Mouse (Mus musculus): ENCODE data around the gene Doc2g. TPM values are rescaled to one million over a fixed set of nuclear protein-coding genes. Genes with fewer than 3 reads are reported as not detected.
A peak's percentile ranks its signal among the peaks of the same experiment; 100 is the strongest.

The Doc2g gene
- total RNA-seq, 2 experiments from 2014 or later: 2.9 to 3.2 TPM

DNA sequence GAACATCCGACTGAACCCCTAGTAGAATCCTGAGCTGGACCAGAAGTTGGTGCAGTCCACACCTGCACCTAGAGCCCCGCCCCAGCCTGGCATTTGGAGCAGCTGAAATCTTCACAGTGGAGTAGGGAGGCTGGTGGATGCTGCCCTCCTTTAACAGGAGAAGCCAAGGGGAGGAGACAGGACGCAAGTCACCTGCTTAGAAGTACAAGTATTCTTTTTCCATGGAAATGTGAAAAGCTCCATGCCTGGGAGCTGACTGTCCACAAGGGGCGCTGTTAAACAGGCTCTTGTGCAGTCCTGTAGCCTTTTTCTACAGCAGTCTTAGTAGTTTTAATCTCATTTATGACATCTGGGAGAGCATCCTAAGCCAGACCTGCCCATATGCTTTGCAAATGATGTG, 14.4 kb upstream of the Doc2g start:
- no peak for DNase-seq (ENCODE audit: low spot score in 2 of 2)

DNA sequence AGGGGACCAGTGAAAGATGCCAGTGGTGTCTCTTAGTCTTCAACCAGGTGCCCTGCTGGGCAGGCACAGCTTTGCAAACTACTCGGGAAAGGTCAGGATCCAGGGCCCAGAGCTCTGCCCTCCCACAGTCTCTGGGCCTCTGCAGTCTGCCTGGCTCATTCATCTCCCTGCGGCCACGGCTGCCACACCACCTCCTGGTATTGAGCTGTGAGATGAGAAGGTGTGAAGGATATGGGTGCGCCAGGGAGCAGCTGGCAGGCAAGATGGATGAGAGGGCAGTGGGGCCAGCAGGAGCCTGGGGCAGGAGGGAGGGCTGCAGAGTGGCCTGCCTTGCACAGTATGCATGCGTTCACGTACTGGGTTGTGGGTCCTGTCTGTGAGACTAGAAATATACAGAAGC, 12.3 kb upstream of the Doc2g start:
- no peak for DNase-seq (ENCODE audit: low spot score in 2 of 2)

DNA sequence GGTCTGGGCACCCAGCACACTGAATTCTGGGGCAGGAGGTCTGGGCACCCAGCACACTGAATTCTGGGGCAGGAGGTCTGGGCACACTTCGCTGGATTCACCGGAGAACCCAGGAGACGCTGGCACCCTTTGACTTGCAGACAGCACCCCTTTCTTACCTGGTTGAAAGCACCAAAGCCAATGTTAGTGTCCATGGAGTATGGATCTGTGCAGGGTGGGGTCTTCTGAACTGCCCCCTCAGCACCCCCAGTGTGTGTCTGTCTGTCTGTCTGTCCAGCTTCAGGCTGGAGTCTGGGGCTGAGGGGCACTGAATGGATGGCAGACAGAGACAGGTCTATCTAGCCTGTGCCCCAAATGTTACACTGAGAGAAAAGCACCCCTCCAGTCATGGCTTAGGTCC, 11.6 kb upstream of the Doc2g start:
- no peak for DNase-seq (ENCODE audit: low spot score in 2 of 2)

DNA sequence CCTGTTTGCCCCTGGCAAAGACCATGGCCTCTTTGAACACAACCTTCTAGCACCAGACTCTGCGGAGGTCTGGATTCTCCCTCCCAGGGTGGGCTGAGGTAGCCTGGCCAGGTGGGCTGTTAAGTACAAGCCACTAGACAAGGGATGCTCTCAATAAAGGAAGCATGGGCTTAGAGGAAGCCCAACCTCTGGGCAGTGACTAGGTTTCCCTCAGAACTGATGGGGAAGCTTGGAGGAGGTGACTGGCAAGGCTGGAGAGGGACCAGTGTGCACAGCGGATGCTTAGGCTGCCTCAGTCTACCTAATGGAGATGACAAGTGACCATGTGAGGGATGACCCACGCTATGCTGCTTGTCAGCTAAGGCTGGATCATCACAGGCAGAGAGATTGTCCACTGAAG, 11.1 kb upstream of the Doc2g start:
- no peak for DNase-seq (ENCODE audit: low spot score in 2 of 2)

DNA sequence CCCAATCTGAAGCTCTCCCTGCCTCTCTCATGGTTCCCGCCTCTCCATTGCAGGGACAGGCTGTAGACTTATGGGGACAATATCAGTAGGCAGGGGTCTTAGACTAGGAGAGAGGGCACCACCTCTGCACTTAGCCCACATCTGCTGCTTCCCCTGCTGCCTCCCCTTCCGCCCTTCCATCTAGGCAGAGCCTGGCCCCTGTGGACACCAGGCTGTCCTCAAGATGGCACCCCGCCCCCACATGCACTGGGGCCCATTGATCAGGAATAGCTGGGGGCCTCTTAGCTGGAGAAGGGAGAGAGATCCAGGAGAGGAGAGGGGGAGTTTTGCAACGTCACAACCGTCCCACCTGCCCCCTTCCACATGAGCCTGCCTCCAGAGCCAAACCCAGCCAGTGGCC, 10.7 kb upstream of the Doc2g start, which contains the start of gene Tbx10:
Gene Tbx10, plus strand, starts transcription at position 337 of the 400 bp plus-strand sequence.
- no peak for DNase-seq (ENCODE audit: low spot score in 2 of 2)

DNA sequence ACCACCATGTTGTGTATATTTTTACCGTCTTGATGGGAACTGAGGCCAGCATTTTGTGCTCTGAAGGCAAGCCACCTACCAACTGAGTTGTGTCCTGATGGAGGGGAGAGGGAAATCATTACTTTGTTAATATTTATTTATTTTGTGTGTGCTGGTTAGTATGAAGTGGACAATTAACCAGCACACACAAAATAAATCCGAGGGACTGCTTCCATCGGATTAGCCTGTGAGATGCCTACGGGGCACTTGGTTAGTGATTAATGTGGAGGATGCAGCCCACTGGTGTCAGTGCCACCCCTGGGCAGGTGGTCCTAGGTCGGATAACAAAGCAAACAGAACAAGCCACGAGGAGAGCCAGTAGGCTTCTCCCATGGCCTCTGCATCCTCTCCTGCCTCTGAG, 8.2 kb upstream of the Doc2g start:
- no peak for DNase-seq (ENCODE audit: low spot score in 2 of 2)

DNA sequence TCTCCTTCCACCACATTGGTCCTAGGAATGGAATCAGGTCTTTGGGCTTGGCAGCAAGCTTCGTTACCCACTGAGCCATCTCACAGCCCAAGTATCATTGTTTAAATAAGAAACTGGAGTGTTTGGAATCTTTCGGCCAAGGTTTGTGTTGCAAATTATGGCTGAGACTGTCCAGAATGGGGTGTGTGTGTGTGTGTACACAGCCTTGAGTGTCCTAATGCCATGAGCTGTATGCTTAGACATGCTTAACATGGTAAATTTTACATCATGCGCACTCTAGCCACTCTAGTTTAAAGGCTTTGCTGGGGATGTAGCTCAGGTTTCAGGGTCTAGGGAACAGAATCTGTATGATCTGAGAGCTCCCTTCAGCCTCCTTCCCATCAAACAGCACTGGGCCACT, 7.6 kb upstream of the Doc2g start:
- DNase-seq (ENCODE audit: low spot score in 2 of 2): no peak

DNA sequence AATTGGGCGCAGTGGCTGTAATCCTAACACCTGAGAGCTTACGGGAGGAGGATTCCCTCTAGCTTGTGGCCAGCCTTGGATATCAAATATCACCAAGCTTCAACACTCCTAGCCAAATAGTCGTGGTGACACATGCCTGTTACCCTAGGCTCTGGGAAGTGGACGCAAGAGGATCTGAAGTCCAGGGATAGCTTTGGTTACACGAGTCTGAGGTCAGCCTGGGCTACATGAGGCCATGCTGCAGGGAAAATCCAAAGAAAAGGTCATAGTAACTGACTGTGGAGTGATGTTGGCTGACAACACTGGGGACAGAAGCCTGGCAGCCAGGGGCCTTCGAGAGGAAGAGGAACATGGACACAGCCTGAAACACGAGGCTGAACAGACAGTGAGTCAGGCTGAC, 7.0 kb upstream of the Doc2g start:
- DNase-seq (ENCODE audit: low spot score in 2 of 2): no peak

DNA sequence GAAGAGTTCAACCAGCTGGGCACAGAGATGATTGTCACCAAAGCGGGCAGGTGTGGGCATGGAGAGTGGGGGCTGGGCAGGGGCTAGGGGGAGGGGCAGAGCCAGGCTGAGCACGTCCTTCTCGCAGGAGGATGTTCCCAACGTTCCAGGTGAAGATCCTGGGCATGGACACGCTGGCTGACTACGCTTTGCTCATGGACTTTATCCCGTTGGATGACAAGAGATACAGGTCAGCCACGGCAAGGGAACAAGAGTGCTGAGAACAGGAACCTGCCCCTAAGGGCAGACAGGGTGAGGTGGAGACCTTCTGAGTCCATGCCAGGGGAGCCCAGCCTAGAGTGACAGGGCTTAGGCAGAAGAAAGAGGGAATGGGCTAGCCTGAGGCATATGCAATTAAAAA, 6.4 kb upstream of the Doc2g start:
- DNase-seq (ENCODE audit: low spot score in 2 of 2): no peak

DNA sequence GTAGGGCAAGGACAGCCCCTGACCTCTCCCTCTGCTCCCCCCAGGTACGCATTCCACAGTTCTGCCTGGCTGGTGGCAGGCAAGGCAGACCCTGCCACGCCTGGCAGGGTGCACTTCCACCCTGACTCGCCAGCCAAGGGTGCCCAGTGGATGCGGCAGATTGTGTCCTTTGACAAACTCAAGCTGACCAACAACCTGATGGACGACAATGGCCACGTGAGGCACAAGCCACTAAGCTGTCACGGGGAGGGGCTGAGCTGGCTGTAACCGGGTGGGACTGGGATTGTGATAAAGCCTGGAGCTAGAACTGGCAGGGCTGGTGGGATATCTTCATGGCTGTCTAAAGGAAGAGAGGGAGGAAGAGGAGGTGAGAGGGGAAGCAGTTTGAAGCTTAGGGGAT, 5.9 kb upstream of the Doc2g start:
- DNase-seq (ENCODE audit: low spot score in 2 of 2): no peak

DNA sequence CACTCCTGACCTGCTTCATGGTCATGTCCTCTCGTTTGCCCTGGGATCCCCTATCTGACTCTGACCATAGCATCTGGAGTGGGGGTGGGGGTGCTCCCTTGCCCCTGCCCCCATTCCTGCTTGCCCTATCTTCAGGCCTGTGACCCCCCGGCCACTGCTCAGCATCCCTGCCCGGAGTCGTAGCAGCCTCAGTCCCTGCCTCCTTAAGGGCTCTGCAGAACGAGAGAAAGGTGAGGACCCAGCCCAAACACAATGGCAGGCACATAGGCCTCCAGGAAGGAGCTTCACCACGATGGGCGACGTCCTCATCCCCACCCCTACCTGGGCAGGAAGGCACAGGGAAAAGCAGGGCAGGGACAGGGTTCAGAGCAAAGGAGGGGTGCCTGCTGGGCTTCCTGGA, 4.8 kb upstream of the Doc2g start:
- no peak for DNase-seq (ENCODE audit: low spot score in 2 of 2)

DNA sequence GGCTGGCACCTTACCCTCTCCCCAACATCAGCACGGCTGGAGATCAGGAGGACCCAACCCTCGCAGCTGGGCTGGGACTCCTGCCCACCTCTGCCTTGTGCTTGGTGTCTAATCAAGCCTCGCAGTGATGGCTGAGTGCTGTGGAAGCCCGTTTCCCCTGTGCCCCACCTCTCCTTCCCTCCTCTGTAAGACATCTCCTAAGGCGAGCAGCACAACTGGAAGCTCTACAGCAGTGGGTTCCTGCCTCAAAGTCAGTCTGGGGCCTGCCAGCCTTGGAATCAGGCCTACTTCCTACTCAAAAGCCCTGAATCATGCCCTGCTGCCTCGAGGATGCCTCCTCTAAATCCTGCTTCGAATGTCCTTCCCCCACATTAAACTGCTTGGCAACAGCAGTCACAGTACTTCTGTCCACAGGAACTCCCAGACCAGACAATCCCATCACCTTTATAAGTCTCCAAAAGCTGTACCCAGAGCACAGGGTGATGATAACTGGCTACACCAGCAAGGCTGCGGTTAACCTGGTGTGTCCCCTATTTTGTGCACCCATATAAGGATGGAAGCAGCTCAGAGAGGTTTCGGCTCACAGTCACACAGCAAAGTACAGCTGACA, 3.9 kb upstream of the Doc2g start:
- DNase-seq (ENCODE audit: low spot score in 2 of 2): no peak

DNA sequence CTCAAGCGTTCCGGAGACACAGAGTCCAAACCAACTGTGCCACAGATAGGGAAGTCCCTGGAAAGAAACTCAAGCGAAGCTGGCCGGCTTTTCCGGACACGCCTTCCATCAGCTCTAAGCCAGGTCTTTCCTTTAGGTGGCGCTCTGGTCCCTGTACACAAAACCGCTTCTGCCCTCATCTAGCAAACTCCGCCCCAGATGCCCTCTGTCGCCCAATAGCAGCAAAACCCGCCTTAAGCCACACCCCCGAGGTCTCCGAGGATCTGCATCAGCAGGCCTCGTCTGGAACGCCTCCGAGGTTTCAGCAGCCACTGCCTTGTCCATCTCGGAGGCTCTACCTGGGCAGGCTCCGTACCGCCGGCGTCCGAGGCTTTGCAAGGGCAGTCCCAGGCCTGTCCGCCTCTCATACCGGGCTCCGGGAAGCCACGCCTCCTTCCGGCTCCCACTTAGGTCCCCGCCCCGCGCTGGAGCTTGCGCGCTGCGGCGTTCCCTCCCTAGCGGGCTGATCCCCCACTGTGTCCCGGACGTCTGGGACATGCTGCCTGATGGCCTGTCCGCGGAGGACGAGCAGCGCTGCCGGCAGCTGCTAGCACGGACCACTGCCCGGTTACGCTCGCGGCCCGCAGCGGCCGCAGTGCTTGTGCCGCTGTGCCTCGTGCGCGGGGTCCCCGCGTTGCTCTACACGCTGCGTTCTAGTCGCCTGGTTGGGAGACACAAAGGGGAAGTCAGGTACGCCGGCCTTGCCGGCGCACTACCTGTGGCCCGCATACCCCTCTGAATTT, 2.8 kb upstream of the Doc2g start, which contains the start of the genes Nudt8 and Gm49405:
Gene Nudt8, plus strand, starts transcription at position 462 of the 782 bp plus-strand sequence.
Gene Gm49405, plus strand, starts transcription at position 508 of the 782 bp plus-strand sequence.
- DNase-seq (ENCODE audit: low spot score in 2 of 2): peak; percentile 94 to 97

DNA sequence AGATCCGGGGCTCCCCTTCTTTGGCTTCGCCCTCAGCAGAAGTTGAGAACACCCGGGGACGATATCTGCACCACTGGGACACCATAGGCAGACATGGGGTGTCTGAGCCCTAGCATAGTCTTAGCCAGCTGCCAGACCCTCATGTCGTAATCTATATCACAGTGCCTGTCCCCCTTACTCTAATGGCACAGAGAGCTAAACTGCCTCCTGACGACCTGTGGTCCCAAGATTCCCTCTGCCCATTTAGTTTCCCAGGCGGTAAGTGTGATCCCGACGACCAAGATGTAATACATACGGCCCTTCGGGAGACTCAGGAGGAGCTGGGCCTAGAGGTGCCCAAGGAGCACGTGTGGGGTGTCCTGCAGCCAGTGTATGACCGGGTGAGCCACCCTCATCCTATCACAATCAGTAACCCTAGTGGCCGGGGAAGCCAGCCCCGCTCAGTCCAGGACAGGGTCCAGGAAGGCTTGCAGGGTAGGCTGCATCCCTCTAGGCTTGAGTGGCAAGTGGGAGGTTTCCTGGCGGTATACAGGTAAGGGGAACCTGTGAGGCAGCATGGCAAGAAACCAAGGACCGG, 2.1 kb upstream of the Doc2g start:
- DNase-seq (ENCODE audit: low spot score in 2 of 2): no peak

DNA sequence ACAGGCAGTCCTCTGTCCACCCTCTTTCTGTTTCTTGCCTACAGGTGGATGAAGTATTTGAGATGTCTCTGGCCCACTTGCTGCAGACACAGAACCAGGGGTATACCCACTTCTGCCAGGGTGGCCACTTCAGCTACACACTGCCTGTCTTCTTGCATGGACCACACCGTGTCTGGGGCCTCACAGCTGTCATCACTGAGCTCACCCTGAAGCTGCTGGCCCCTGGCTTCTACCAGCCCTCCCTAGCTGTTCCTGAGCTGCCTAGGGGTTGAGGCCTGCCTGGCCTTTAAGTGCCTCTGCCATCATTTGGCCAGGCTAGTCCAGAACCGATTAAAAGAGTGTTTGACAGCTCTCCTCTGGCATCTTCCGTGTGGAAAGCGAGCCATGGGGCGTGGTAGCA, 1.4 kb upstream of the Doc2g start:
- DNase-seq (ENCODE audit: low spot score in 2 of 2): no peak

DNA sequence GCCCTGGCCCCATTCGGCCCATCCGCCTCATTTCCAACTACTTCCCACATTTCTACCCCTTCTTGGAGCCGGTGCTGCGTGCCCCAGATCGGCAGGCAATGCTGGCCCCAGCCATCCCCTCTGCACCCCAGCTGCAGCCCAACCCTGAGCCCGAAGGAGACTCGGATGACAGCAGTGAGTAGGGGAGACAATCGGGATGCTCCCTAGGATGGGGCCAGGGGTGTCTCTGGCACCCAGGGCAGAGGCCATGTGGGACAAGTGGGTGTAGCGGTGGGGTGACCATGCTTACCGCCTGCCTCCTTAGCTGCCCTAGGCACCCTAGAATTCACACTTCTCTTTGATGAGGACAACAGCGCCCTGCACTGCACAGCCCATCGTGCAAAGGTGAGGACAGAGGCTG, 528 bp downstream of the Doc2g start:
- no peak for DNase-seq (ENCODE audit: low spot score in 2 of 2)

DNA sequence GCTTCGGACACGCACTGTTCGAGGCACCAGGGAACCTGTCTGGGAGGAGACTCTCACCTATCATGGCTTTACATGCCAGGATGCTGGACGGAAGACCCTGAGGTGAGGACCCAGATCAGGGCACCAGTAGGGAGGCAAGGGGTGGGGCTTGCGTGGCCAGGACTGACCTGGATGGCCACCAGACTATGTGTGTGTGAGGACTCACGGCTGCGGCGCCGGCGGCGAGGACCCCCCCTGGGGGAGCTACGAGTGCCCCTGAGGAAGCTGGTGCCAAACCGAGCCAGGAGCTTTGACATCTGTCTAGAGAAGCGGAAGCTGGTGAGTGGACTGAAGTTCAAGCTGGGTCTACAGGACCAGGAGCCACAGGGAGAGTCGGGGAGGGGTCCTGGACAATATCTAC, 1.2 kb downstream of the Doc2g start:
- no peak for DNase-seq (ENCODE audit: low spot score in 2 of 2)

DNA sequence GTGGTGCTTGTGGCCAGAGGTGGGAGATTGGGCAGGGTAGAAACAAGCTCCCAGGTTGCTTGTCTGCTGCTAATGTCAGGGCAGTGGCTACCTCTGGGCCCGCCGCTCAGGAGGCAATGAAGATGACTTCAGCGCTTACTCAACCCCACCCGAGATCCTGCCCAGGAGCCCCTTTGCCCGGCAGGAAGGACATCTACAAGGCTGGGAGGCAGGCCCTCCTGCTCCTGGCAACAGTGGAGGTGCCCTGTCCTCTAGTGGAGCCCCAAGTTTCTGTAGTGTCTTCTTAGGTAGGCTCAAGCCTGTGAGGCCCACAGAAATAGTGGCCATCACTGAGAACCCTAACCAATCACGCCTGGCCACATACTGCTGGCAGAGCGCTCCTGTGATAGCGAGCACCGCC, 2.0 kb downstream of the Doc2g start:
- no peak for DNase-seq (ENCODE audit: low spot score in 2 of 2)

DNA sequence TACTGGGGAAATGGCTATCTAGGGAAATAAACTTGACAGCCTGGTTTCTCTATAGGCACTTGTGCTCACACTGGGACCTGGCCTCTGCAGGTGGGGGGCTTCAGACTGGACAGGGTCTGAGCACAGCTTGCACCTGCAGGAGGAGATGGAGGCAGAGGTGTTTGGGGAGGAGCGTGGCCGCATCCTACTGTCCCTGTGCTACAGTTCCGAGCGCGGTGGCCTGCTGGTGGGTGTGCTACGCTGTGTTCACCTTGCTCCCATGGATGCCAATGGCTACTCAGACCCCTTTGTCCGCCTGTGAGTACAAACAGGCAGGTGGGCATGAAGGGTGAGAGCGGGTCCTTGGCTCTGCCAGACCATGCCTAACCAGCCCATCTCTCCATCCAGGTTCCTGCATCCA, 2.9 kb downstream of the Doc2g start:
- no peak for DNase-seq (ENCODE audit: low spot score in 2 of 2)

DNA sequence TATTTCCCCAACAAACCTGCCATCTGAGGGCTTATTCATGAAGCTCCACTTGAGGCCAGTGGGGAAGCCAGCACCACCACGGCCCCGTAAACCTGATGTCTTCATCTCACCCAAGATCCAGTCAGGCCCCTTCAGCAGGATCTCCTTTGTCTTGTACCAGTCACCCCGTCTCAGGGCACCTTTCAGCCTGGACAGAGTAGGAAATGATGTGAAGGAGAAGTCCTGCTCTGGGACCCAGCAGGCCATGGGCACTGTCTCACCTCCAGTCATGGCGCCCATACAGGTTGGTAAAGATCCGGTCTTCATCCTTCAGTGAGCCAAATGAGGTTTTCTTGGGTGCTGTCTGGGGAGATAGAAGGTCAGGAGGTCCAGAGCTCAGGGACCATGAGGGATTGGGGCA, 8.0 kb downstream of the Doc2g start:
- DNase-seq (ENCODE audit: low spot score in 2 of 2): no peak

DNA sequence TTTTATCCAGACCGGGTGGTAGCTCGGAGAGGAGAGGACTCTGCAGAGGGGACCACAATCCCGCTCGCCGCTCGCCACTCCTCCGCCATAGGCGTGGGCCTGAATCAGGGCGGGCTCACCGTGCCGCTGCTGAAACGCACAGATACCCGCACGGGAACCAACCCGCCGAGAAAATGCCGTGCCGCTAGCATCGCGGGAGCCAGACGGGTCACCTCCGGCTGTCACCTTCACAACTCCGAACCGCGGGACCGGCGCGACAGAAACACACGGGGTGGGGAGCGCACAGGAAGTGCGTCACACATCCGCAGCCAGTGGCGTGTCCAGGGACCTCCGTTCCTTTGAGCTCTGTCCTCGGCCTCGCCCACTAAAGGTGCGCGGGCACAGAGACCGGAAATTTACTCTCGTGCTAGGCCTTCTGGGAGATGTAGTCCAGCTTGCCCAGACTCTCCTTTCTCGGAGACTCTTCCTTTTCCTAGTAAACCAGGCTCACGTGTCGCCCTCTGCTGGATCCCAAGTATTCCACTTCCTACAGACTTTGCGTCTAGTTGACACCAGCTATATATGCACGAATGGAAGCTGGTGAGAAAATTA, 9.4 kb downstream of the Doc2g start, which contains the start of gene Ndufv1:
Gene Ndufv1, minus strand, starts transcription at position 375 of the 591 bp plus-strand sequence.
- DNase-seq (ENCODE audit: low spot score in 2 of 2): peak; percentile 99

DNA sequence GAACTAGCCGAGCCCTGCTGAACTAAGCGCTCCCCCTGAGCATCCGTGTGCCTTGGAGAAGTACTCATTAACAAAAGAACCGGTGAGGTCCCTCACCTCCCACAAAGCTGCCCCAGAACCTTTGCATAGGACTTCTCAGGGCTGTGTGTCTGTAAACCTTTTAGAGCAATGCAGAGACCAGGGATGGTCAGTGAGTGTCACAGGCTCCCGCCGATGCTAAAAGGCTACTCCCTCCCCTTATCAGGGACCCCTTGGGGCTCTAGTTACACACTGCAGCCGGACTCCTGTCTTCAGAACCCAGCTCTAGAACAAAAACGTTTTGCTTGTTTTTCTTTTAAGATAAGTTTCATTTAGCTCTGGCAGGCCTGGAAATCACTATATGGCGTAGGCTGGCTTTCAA, 10.0 kb downstream of the Doc2g start:
- no peak for DNase-seq (ENCODE audit: low spot score in 2 of 2)

All from layer of hippocampus, adult 18-20 months (tissue).